Mouse (Mus musculus) spleen, adult 2 months (tissue): ENCODE measurements at regions not wholly inside any gene's neighbourhood (a gene's known extent, or its start where the extent isn't known, plus 50 kb on each side); places are given as distances from the start of the nearest gene placed in this dataset.

Experiments used
- DNase-seq, 2 experiments: peaks; one replicate each; pipeline versions ENCODE4 v3.0.0 to v3.0.0-alpha.2; 2012 to 2021; ENCODE audit warnings: low spot score in 2 of 2, low read depth in 1 of 2
- H3K27ac ChIP-seq: fragments of 200-500 bp; 2 replicates; pipeline ENCODE4 v1.5.1; 2012; ENCODE audit warnings: low read length, inconsistent platforms; ENCODE audit not compliant: insufficient read depth
- H3K27me3 ChIP-seq: fragments of 200-500 bp; 2 replicates; pipeline ENCODE4 v1.6.1; 2012; ENCODE audit warnings: mild to moderate bottlenecking, moderate library complexity, low read length, inconsistent platforms; ENCODE audit not compliant: control insufficient read depth, insufficient read depth
- H3K36me3 ChIP-seq: fragments of 200-500 bp; 2 replicates; pipeline ENCODE4 v1.6.1; 2012; ENCODE audit warnings: mild to moderate bottlenecking, low read length, inconsistent platforms; ENCODE audit not compliant: control insufficient read depth, insufficient read depth
- H3K4me1 ChIP-seq: fragments of 200-500 bp; 2 replicates; pipeline ENCODE4 v1.6.1; 2011; ENCODE audit warnings: inconsistent platforms; ENCODE audit not compliant: control insufficient read depth, insufficient read depth, insufficient read length
- H3K4me3 ChIP-seq: fragments of 200-500 bp; 2 replicates; pipeline ENCODE4 v1.5.1; 2011; ENCODE audit warnings: mild to moderate bottlenecking, inconsistent platforms; ENCODE audit not compliant: insufficient read depth, insufficient read length; ENCODE audit errors: extremely low read depth
- CTCF ChIP-seq: fragments of 200-500 bp; IDR thresholded peaks from 2 replicates; pipeline ENCODE4 v1.5.1; 2011; ENCODE audit warnings: mild to moderate bottlenecking, inconsistent platforms; ENCODE audit not compliant: insufficient read depth, insufficient read length, insufficient replicate concordance; ENCODE audit errors: extremely low read depth
- POLR2A ChIP-seq: fragments of 200-500 bp; IDR thresholded peaks from 2 replicates; pipeline ENCODE4 v1.6.1; 2011; ENCODE audit warnings: low read depth, low read length, inconsistent platforms
- whole genome bisulfite sequencing: fragments of 180-500 bp; shearing (Covaris S2); methylation state at CpG from one replicate; pipeline ENCODE4 v1.1.7; 2018; 5-methylcytosine and 5-hydroxymethylcytosine counted together

- no peaks in the 10 kb centered on the region for H3K27me3 ChIP-seq
- no peak for DNase-seq
- H3K27ac ChIP-seq, result no peak overlapping the region
- no peaks in the 10 kb centered on the region; the same call in 1 of the 2 replicates for H3K4me1 ChIP-seq
- H3K4me3 ChIP-seq, result no peak overlapping the region
- H3K36me3 ChIP-seq, result no peaks in the 10 kb centered on the region
- TF ChIP-seq CTCF (no peak), POLR2A (no peak)
- WGBS, result 89% methylated on average over 4 of the region's 4 CpGs
Measured at GRCm38 (mm10) chr3:54020196-54020595, 135.6 kb upstream of the Trpc4 start.

- Histone ChIP-seq H3K27me3 (no peaks in the 10 kb centered on the region), H3K27ac (no peak overlapping the region), H3K36me3 (no peaks in the 10 kb centered on the region), H3K4me1 (no peaks in the 10 kb centered on the region; the same call in 1 of the 2 replicates), H3K4me3 (no peak overlapping the region)
- TF ChIP-seq CTCF (no peak), POLR2A (no peak)
- DNase-seq, result no peak
- 81% methylated on average over 4 of the region's 4 CpGs for WGBS
Measured at GRCm38 (mm10) chr3:54017943-54018649, 137.7 kb upstream of the Trpc4 start.

DNA sequence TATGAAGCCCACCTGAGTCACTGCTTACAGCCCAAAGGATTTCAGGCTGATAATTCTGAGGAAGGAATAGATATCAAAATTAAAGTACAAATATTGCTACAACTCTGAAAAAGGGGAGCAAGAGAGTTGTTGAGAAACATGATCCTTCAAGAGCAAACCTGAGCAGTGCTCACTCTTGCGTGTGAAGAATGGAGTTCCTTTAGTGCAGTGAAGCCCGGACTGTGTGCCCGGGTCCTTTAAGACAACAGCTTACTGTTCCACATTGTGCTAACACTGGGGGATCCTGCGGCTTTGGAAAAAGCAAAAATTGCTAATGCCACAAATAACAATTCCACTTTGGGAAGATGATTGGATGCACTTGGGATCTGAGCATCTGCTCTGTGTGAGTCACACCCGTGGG, 139.0 kb upstream of the Trpc4 start:
- WGBS, result 87% methylated on average over 5 of the region's 5 CpGs
- no peak for TF ChIP-seq POLR2A
- TF ChIP-seq CTCF, result no peak
- no peak overlapping the region for H3K4me3 ChIP-seq

GRCm38 (mm10) chr3:54011016-54011415, 144.8 kb upstream of the Trpc4 start:
- Histone ChIP-seq H3K4me1 (no peaks in the 10 kb centered on the region), H3K36me3 (no peaks in the 10 kb centered on the region), H3K27me3 (no peaks in the 10 kb centered on the region), H3K4me3 (no peak overlapping the region), H3K27ac (no peak overlapping the region)
- no peak for DNase-seq
- WGBS, result 93% methylated on average over 2 of the region's 2 CpGs
- TF ChIP-seq POLR2A, result no peak
- no peak for TF ChIP-seq CTCF

More for the DNA sequence above, 139.0 kb upstream of the Trpc4 start:
- DNase-seq, result no peak
- Histone ChIP-seq H3K36me3 (no peaks in the 10 kb centered on the region), H3K4me1 (no peaks in the 10 kb centered on the region; the same call in 1 of the 2 replicates), H3K27ac (no peak overlapping the region), H3K27me3 (no peaks in the 10 kb centered on the region)

GRCm38 (mm10) chr3:53992993-53993392, 129.4 kb upstream of the Ufm1 start:
- DNase-seq, result no peak
- H3K27me3 ChIP-seq, result no peaks in the 10 kb centered on the region
- 82% methylated on average over 4 of the region's 4 CpGs for WGBS
- no peak overlapping the region for H3K4me3 ChIP-seq
- H3K4me1 ChIP-seq, result peaks cover 2% of the 10 kb centered on the region; the same call in 1 of the 2 replicates
- no peak overlapping the region for H3K27ac ChIP-seq
- TF ChIP-seq CTCF (peak; percentile 9; the same call in 1 of the 2 replicates), POLR2A (no peak)
- no peaks in the 10 kb centered on the region for H3K36me3 ChIP-seq

- Histone ChIP-seq H3K27ac (no peak overlapping the region), H3K36me3 (no peaks in the 10 kb centered on the region), H3K4me1 (peaks cover 5% of the 10 kb centered on the region; the same call in 1 of the 2 replicates), H3K4me3 (no peak overlapping the region), H3K27me3 (no peaks in the 10 kb centered on the region)
- WGBS, result 16% methylated on average over 9 of the region's 9 CpGs
- DNase-seq, result no peak
- TF ChIP-seq POLR2A, result no peak
Measured at GRCm38 (mm10) chr3:53988796-53989195, 125.2 kb upstream of the Ufm1 start.

DNA sequence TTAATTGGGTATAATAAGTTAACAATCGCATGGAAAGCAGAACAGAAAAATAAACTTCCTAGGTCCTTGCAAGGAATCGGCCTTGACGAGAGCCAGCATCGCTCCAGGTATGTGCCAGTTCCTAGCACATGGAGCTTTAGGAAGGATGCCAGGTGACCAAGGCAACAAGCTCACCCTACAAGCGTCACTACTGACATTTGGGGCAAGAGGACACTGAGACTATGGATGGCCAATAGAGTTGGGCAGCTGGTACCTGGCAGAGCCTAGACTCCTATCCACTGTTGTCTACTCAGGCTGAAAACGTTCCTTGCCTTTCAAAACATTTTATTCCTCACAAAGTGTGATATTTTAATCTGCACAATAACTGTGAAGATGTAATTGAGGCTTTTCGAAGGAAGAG, 124.6 kb upstream of the Ufm1 start:
- H3K27ac ChIP-seq, result no peak overlapping the region
- 84% methylated on average over 7 of the region's 7 CpGs for WGBS
- H3K27me3 ChIP-seq, result no peaks in the 10 kb centered on the region
- 0 out of 2 replicates have a peak, but pooled peaks cover 2% of the 10 kb centered on the region for H3K4me1 ChIP-seq
- TF ChIP-seq POLR2A, result no peak
- TF ChIP-seq CTCF, result no peak
- no peaks in the 10 kb centered on the region for H3K36me3 ChIP-seq
- no peak for DNase-seq
- no peak overlapping the region for H3K4me3 ChIP-seq
